Comparison of ENCODE assay signal across 29 mouse cellular contexts in the genomic region with DNA sequence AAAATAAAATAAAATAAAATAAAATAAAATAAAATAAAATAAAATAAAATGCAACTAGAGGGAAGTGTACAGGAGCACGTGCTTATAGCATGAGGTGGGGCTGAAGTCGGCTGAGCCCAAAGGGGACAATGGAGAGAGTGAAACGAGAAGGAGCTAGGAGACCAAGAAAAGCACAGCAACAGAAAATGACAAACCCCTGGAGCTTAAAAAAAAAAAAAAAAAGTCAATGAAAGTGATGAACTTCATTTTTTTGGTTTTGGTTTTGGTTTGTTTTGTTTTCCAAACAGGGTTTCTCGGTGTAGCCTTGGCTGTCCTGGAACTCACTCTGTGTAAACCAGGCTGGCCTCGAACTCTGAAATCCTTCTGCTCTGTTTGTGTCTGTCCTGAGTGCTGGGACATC. TPM values are rescaled to one million over a fixed set of nuclear protein-coding genes. Genes with fewer than 3 reads are reported as not detected.
DNase-seq lines count a peak whose midpoint lies in the region; ATAC-seq and TF ChIP-seq lines count a peak whose summit lies in the region.
"Had no signal": no experiment of that assay in that cellular context is flagged by ENCODE, and none has a peak within 500 bp of the region (broad histone marks: within the 10 kb centered on the region; RNA-seq: fewer than 3 reads in every experiment).

No protein-coding gene starts in this region.

- 88% methylated on average over 5 of the region's 5 CpGs for WGBS in midbrain, postnatal 0 days

- H3K27me3 ChIP-seq in midbrain, postnatal 0 days (ENCODE audit: insufficient read depth, low read length), result no peaks in the 10 kb centered on the region
- H3K27me3 ChIP-seq: embryonic facial prominence, embryonic 12.5 days; embryonic facial prominence, embryonic 15.5 days; heart, embryonic 13.5 days; intestine, embryonic 15.5 days; Patski had no signal

- no peak for TF ChIP-seq POLR2A in bone marrow macrophage, adult 2 months (IDR thresholded peaks at IDR 0.05; ENCODE audit: borderline replicate concordance, low read depth, low read length)

- H3K4me3 ChIP-seq in gastrocnemius, adult 2 months, result no peak overlapping the region
- H3K4me3 ChIP-seq in bone marrow macrophage, adult 2 months (ENCODE audit: insufficient read depth, low read length), result no peak overlapping the region
- no peak overlapping the region for H3K4me3 ChIP-seq in midbrain, postnatal 0 days (ENCODE audit: low read depth, low read length)
- H3K4me3 ChIP-seq: embryonic facial prominence, embryonic 12.5 days; embryonic facial prominence, embryonic 15.5 days; heart, adult 2 months; heart, embryonic 10.5 days; heart, embryonic 13.5 days; intestine, embryonic 15.5 days had no signal

- no peak for DNase-seq in gastrocnemius, adult 2 months
- DNase-seq in gastrocnemius, postnatal 36 days, result no peak
- DNase-seq in CD4-positive helper T cell, adult 2 months (ENCODE audit: low read depth, low spot score), result peak; percentile 57
- peak; percentile 54 for DNase-seq in naive thymus-derived CD4-positive, alpha-beta T cell, adult 2 months (ENCODE audit: low read depth)
- no peak for DNase-seq in midbrain, postnatal 0 days (ENCODE audit: low spot score)
- no peak for DNase-seq in urinary bladder, postnatal 25 days (ENCODE audit: low spot score)
- DNase-seq in thymus, postnatal 14 days, result no peak
- DNase-seq: adrenal gland, postnatal 10 days; adrenal gland, postnatal 36 days; cerebellum, adult 11 months; cerebellum, adult 2 months; cerebellum, adult 9-11 months; cerebellum, postnatal 25 days; forebrain, postnatal 0 days; gastrocnemius, postnatal 25 days; heart, adult 2 months; heart, postnatal 14 days; heart, postnatal 4 days had no signal

- H3K9me3 ChIP-seq in midbrain, postnatal 0 days (ENCODE audit: low read length), result no peaks in the 10 kb centered on the region
- H3K9me3 ChIP-seq: embryonic facial prominence, embryonic 12.5 days; embryonic facial prominence, embryonic 15.5 days; G1E; heart, embryonic 10.5 days; heart, embryonic 13.5 days; intestine, embryonic 15.5 days had no signal

- TF ChIP-seq CTCF in gastrocnemius, adult 2 months (IDR thresholded peaks at IDR 0.05), result no peak
- no peak for TF ChIP-seq CTCF in bone marrow macrophage, adult 2 months (IDR thresholded peaks at IDR 0.05; ENCODE audit: low read depth, low read length)
- TF ChIP-seq CTCF in midbrain, postnatal 0 days (IDR thresholded peaks at IDR 0.05), result no peak

- H3K27ac ChIP-seq in gastrocnemius, adult 2 months, result peak overlapping the region; percentile 12; the same call in 1 of the 2 replicates
- peak overlapping the region; percentile 100 for H3K27ac ChIP-seq in bone marrow macrophage, adult 2 months (ENCODE audit: insufficient read depth, low read depth, low read length)
- no peak overlapping the region for H3K27ac ChIP-seq in midbrain, postnatal 0 days (ENCODE audit: low read depth, low read length)
- H3K27ac ChIP-seq: embryonic facial prominence, embryonic 15.5 days; hindbrain, postnatal 0 days had no signal

- H3K4me1 ChIP-seq in bone marrow macrophage, adult 2 months (ENCODE audit: control insufficient read depth, insufficient read depth, low read length), result peaks cover 46% of the 10 kb centered on the region
- peaks cover 22% of the 10 kb centered on the region for H3K4me1 ChIP-seq in midbrain, postnatal 0 days (ENCODE audit: insufficient read depth, low read length)

- no peak overlapping the region for H3K9ac ChIP-seq in midbrain, postnatal 0 days (replicated peaks; ENCODE audit: low read length, poor library complexity, severe bottlenecking)
- H3K9ac ChIP-seq: embryonic facial prominence, embryonic 12.5 days; embryonic facial prominence, embryonic 15.5 days; forebrain, postnatal 0 days; heart, embryonic 13.5 days; hindbrain, embryonic 14.5 days; intestine, embryonic 15.5 days had no signal

- intact Hi-C loops in gastrocnemius, adult 2 months (cut with DNase I), result no loop called here
- intact Hi-C loops in gastrocnemius, postnatal 36 days (cut with DNase I), result no loop called here

- no peak overlapping the region for H3K4me2 ChIP-seq in midbrain, postnatal 0 days (ENCODE audit: low read depth, low read length, poor library complexity, severe bottlenecking)
- H3K4me2 ChIP-seq: embryonic facial prominence, embryonic 12.5 days; embryonic facial prominence, embryonic 15.5 days; hindbrain, embryonic 14.5 days; intestine, embryonic 15.5 days had no signal

- ATAC-seq in midbrain, postnatal 0 days (ENCODE audit: low FRiP score), result no peak
- ATAC-seq: forebrain, embryonic 14.5 days; forebrain, postnatal 0 days; hindbrain, postnatal 0 days; intestine, embryonic 15.5 days; Patski had no signal

- no peaks in the 10 kb centered on the region for H3K36me3 ChIP-seq in midbrain, postnatal 0 days (ENCODE audit: insufficient read depth, low read length)
- H3K36me3 ChIP-seq: embryonic facial prominence, embryonic 12.5 days; embryonic facial prominence, embryonic 15.5 days; G1E; heart, embryonic 10.5 days; heart, embryonic 13.5 days; intestine, embryonic 15.5 days had no signal

RNA-seq across cellular contexts. Expression of a gene that starts 51.2 kb away (rescaled TPM):
- total RNA-seq in gastrocnemius, adult 2 months (2021), result 10 to 100 TPM; 40.7 to 48.4 TPM
- 10 to 100 TPM; 22.4 to 39.9 TPM for total RNA-seq in gastrocnemius, postnatal 36 days (2021)
- 44.4 and 47.9 TPM in 2 replicates for polyA plus RNA-seq in bone marrow macrophage, adult 2 months (2012; ENCODE audit: insufficient read depth, insufficient read length, missing spikeins)
- total RNA-seq in midbrain, postnatal 0 days (2014; rRNA removed), result 34.0 and 34.4 TPM in 2 replicates
- polyA plus RNA-seq in midbrain, postnatal 0 days (2015; fragmentation: Nextera tagmentation; extraction: Ambion mirVana), result 33.2 and 43.8 TPM in 2 replicates

Comparison
In these comparisons a context has a peak if more than half of its experiments do, and no peak if none do; other contexts are left out.
1. DNase-seq: peak in CD4-positive helper T cell, adult 2 months (single experiment) and naive thymus-derived CD4-positive, alpha-beta T cell, adult 2 months (single experiment); none in gastrocnemius, adult 2 months (single experiment), gastrocnemius, postnatal 36 days (0 of 2), midbrain, postnatal 0 days (single experiment), urinary bladder, postnatal 25 days (single experiment) and thymus, postnatal 14 days (single experiment).